Mouse (Mus musculus) CD4-positive, CD25-positive, alpha-beta regulatory T cell, adult 4 months (primary cell): ENCODE results near the gene Gtf2ird1. TPM values are rescaled to one million over a fixed set of nuclear protein-coding genes. Genes with fewer than 3 reads are reported as not detected.
A peak's percentile ranks its signal among the peaks of the same experiment; 100 is the strongest.
"Not testable (repeated sequence)": the region's sequence is repeated elsewhere in the genome, so short reads cannot be mapped to it uniquely, and the experiment has no call there.

Source experiments
- ATAC-seq: one replicate; pipeline ENCODE4 v1.8.0; 2017
- polyA plus RNA-seq, 2 experiments: library from polyadenylated mRNA; unstranded; fragments of 100-300 nt; shearing (Covaris generic); gene quantifications; one replicate each; pipeline ENCODE4 v1.2.1; 2017

The Gtf2ird1 gene
- polyA plus RNA-seq, 2 experiments from 2014 or later: 6.0 to 8.0 TPM

DNA sequence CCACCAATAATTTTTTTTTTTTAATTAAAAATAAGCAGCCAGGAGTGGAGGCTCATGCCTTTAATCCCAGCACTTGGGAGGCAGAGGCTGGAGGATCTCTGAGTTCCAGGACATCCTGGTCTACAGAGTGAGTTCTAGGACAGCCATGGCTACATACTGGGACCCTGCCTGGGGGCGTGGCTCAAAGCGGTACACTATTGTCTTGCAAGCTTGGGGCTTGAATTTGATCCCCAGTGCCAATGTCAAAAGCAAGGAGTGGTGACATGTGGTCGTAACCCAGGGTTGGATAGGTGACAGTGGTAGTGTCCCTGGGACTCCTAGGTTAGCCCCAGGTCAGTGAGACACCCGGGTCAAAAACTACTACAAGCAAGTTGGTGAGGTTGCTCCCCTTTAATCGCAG lies 114.8 kb downstream of the Gtf2ird1 start:
- no peak for ATAC-seq

GRCm38 (mm10) chr5:134341321-134341720 lies 115.2 kb downstream of the Gtf2ird1 start:
- peak; percentile 78 for ATAC-seq

DNA sequence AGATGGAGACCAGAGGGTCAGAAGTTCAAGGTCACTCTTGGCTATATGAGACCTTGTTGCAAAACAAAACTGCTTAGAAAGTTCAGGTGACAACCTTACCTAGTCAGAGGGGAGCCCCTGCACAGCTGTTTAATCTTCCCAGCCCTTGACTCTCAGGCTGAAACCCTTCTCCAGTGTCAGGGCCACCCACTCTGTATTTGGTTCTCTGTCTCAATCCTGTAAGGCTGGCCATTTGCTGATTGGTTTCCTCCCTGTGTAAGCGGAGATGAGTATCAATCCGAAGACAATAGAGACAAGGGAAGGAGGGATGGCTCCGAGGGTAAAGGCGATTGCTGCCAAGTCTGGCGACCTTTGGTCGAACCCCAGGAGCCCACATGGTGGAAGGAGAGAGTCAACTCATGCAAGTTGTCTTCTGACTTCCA lies 116.4 kb downstream of the Gtf2ird1 start:
- ATAC-seq: no peak

- ATAC-seq: not testable (repeated sequence)
Measured at GRCm38 (mm10) chr5:134337012-134337411, 119.5 kb downstream of the Gtf2ird1 start.

- ATAC-seq: peak; percentile 56
Measured at GRCm38 (mm10) chr5:134332743-134333142, 123.8 kb downstream of the Gtf2ird1 start.

- peak; percentile 89 for ATAC-seq
Measured at GRCm38 (mm10) chr5:134330082-134330481, 126.4 kb downstream of the Gtf2ird1 start.

DNA sequence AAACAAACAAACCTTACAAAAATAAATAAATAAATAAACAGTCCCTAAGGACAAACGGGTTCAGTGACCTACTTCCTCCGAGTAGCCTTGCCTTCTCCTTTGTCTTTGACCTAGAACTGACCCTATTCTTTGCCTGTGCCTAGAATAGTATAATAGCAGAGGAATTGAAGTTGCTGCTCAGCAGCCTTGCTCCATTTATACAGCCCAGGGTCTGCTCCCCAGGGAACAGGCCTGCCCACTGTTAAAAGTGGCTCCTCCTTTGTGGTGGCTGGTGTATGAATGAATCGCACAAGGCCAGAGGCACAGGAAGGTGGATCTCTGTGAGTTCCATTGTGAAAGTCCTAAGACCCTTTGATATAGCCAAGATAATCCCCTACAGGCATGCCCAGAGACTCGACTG lies 127.2 kb downstream of the Gtf2ird1 start:
- no peak for ATAC-seq

DNA sequence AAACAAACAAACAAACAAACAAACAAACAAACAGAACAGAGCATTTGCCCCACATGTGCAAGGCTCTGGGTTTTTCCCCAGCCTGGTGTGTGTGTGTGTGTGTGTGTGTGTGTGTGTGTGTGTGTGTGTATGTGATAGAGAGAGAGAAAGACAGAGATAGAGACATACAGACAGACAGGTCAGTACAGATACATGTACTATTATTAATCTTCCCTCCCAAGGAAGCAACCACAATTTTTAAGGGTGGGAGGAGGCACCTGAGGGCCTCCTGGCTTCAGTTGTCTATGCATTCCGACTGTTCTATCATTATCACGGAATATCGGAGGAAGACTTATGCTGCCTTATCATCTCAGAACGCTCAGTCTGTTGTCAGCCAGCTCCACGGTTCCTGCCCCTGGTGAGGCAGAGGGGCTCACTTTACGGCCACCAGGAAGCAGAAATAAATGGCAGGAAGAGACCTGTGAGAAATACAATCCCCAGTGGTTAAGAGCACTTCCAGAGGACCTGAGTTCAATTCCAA lies 128.0 kb downstream of the Gtf2ird1 start:
- no peak for ATAC-seq

GRCm38 (mm10) chr5:134325856-134326566 lies 130.5 kb downstream of the Gtf2ird1 start:
- peak; percentile 27 for ATAC-seq

DNA sequence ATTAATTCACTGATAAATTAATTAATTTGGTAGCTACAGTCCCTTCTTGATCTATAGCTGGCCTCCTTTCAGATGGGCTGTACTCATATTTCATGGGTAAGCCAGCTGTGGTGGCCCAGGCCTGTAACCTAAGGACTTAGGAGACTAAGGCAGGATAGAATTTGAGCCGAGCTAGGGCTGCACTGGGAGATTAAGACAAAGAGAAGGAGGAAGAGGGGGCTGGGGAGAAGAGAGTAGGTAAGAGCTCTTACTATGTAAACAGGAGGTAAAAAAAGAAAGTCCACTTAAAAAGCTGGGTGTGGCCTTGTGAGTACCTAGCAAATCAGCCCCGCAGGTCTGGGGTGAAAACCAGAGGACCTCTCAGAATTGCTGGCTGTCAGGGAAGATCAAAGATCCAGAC lies 132.6 kb downstream of the Gtf2ird1 start:
- ATAC-seq: no peak

DNA sequence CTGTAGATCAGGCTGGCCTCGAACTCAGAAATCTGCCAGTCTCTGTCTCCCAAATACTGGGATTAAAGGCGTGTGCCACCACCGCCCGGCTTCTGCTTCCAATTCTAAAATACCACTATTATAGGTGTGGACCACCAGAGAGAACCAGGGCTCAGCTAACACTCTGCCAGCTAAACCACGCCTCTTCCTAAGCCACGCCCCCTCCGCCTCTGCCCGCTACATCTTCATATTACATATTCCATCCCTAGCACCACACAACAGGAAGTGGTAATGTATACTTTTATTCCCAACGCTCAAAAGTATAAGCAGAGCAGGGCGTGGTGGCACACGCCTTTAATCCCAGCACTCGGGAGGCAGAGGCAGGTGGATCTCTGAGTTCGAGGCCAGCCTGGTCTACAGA lies 133.2 kb downstream of the Gtf2ird1 start:
- ATAC-seq: peak; percentile 72

DNA sequence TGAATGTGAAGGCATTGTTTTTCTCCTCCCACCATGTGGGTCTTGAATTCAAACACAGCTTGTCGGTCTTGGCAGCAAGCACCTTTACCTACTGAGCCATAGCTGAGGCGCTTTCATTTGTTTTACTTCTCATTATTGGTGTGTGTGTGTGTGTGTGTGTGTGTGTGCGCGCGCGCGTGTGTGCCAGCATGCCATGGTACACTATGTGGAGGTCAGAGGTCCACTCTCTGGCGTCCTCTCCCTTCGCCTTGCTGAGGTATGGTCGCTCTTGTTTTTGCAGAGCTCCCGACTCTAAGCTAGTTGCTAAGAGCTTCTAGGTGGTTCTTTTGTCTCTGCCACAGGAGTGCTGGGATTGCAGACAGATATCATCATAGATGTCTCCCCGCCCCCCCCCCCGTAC lies 134.2 kb downstream of the Gtf2ird1 start:
- ATAC-seq: no peak

GRCm38 (mm10) chr5:134321699-134322098 lies 134.8 kb downstream of the Gtf2ird1 start:
- ATAC-seq: no peak

DNA sequence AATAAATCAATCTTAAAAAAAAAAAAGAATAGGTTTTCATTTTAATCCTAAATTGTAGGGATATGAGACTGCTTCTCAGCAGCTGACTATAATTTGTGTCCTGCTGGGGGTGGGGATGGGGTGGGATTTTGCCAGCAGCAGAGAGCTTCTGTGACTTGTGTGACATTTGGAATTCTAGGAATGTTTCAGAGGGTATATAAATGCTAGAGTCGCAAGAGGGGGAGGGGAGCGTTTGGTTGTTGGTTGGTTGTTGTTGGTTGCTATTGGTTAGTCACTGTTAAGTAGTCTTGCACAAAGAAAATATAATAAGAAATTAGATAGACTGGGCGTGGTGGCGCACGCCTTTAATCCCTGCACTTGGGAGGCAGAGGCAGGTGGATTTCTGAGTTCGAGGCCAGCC lies 137.6 kb downstream of the Gtf2ird1 start:
- no peak for ATAC-seq

DNA sequence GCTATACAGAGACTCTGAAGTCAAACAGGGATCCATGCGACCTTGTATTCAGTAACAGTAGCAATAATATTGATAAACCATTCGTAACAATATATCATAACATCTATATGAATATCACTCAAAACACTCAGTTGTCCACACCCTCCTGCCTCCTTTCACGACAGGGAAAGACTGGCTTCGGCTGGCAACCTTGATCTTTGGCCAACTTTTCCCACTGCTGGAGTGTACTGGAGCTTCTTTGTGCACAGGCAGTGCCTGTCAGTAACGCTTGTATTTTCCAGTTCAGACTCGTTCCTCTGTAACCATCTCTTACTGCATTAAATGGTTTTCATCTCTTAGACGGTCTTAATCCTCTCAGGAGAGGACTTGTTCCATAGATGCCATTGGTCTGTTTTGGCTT lies 139.8 kb downstream of the Gtf2ird1 start:
- ATAC-seq: no peak

DNA sequence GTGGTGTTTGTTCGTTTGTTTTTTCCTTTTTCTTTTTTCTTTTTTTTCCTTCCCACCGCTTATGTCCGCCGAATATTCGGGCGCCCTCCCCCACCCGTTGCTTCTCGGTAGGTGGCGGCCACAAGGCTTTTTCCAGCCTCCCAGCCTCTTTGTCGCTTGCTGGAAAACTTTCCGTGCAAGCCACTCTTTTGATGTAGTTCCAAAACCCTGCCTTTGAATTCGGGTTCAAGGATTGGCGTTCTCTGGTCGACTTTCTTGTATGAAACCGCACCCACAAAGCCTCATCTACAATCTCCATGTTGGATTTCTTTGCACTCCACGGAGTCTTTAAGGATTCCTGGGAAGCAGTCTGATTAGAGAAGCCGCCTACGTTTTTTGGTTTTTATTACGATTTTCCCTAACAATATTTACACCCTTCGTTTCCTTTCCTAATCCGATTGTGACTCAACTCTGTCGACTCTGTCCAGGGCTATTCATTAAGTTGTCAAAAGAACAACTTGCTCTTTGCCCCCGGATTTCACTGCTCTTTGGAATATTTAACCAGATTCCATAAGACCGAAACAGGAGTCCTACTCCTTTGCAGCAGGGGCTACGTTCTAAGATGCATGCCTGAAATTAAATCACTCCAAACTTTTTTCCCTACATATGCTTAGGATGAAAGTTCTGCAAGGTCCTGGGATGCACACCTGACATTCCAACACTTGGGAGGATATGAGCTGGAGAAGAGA lies 140.7 kb downstream of the Gtf2ird1 start:
- no peak for ATAC-seq

- ATAC-seq: peak; percentile 84
Measured at GRCm38 (mm10) chr5:134314688-134315622, 141.6 kb downstream of the Gtf2ird1 start, which contains the start of gene Gtf2i. TSS of gene Gtf2i (minus strand) at chr5:134314760.

GRCm38 (mm10) chr5:134314068-134314674 lies 142.3 kb downstream of the Gtf2ird1 start:
- peak; percentile 13 for ATAC-seq

GRCm38 (mm10) chr5:134313451-134314067 lies 143.0 kb downstream of the Gtf2ird1 start:
- ATAC-seq: peak; percentile 50

DNA sequence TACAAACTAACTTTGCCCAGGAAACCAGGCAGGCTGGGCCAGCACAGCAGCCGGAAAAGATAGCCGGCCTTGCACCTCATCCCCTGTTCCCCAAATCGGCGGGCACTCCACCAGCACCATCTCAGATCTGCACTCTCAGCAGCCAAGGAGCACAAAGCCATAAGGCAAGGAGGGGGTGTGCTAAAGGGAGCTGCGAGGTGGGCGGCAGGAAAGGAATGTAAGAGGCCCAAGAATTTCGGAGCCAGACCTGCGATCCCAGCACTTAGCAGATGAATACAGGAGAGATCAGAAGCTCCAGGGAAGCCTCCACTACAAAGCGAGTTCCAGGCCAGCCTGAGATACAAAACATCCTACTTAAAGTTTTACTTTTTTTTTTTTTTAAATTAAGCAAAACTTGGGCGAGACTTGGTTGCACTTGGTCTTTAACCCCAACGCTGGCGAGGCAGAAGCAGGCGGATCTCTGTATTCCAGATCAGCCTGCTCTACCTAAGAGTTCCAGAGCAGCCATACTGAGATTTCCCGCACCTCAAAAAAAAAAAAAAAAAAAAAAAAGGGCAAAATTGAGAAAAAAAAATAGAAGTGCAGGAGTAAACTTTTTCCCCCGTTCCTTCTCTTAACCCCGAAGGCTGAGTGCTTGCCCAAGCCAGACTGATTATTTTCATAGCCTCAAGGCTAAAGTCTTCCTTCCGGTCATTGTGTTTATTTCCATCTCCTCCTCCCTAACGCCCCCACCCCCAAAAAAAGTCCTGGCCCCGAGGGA lies 143.6 kb downstream of the Gtf2ird1 start:
- no peak for ATAC-seq

DNA sequence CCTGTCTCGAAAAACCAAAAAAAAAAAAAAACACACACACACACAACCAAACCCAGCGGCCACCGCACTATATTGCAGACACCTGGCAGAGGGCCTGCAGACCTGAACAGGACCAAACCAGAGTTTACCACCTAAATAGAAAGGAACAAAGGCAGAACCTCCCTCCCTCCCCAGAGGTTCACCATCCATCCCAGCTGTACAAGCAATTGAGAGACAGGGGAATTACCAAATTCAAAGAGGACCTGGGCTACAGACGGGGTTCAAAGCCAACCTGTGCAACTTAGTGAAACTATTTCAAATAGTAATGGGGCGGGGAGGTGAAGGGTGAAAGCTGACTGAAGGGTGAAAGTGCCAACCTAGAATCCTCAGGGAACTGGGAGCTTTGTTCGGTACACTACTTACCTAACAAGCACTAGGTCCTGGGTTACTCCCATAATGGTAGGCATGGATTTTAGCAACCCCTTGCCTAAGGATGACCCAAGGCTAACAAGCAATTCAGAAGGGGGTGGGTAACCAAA lies 144.6 kb downstream of the Gtf2ird1 start:
- ATAC-seq: no peak
